Mouse (Mus musculus) CH12.LX (cell line): ENCODE data around the gene Fgd6. TPM values are rescaled to one million over a fixed set of nuclear protein-coding genes. Genes with fewer than 3 reads are reported as not detected.

ENCODE experiments used
- DNase-seq: peaks from one replicate; pipeline ENCODE4 v3.0.0-alpha.2; 2013; ENCODE audit errors: extremely low read depth
- H3K27ac ChIP-seq: 2 replicates; pipeline ENCODE4 v1.5.1; 2012; ENCODE audit warnings: low read depth, mild to moderate bottlenecking, control low read depth, moderate library complexity; ENCODE audit not compliant: insufficient read depth
- H3K27me3 ChIP-seq: replicated peaks from 2 replicates; pipeline ENCODE3; 2012; ENCODE audit warnings: inconsistent platforms
- H3K36me3 ChIP-seq, 2 experiments: replicated peaks in 1 of 2; 2 replicates each; pipeline versions ENCODE3 to v1.6.1; 2012; ENCODE audit warnings: inconsistent platforms in 1 of 2, low read length in 1 of 2, mild to moderate bottlenecking in 1 of 2, mixed read lengths in 1 of 2, moderate library complexity in 1 of 2; ENCODE audit not compliant: control insufficient read depth in 1 of 2, insufficient read depth in 1 of 2
- H3K4me1 ChIP-seq, 2 experiments: 2 replicates each; pipeline ENCODE4 v1.6.1; 2012; ENCODE audit warnings: inconsistent platforms in 1 of 2, moderate library complexity in 1 of 2; ENCODE audit not compliant: insufficient read depth in 2 of 2, control insufficient read depth in 1 of 2
- H3K4me2 ChIP-seq: 2 replicates; pipeline ENCODE4 v1.6.1; 2012; ENCODE audit warnings: low read depth, mild to moderate bottlenecking, control low read depth; ENCODE audit not compliant: poor library complexity, insufficient read depth, severe bottlenecking
- H3K4me3 ChIP-seq, 3 experiments: fragments of 150-350 bp in 1 of 3; sonication (generic) in 1 of 3; replicated peaks in 1 of 3; 2 replicates each; pipeline versions ENCODE3 to v1.5.1; 2011 to 2012; ENCODE audit warnings: low read depth in 2 of 3, low read length in 2 of 3, mild to moderate bottlenecking in 2 of 3, moderate library complexity in 2 of 3, control low read depth in 1 of 3, improper control_type of control experiment in 1 of 3, inconsistent platforms in 1 of 3, mixed read lengths in 1 of 3; ENCODE audit not compliant: poor library complexity in 1 of 3
- H3K79me2 ChIP-seq: replicated peaks from 2 replicates; pipeline ENCODE4 v1.6.1; 2012; ENCODE audit warnings: mild to moderate bottlenecking, moderate library complexity; ENCODE audit not compliant: control insufficient read depth, poor library complexity, insufficient read depth, severe bottlenecking; ENCODE audit errors: extremely low read depth
- H3K9ac ChIP-seq: 2 replicates; pipeline ENCODE4 v1.6.1; 2012; ENCODE audit warnings: low read depth, mild to moderate bottlenecking, control low read depth, moderate library complexity; ENCODE audit not compliant: insufficient read depth
- H3K9me3 ChIP-seq: replicated peaks from 2 replicates; pipeline ENCODE3; 2012; ENCODE audit warnings: low read length, inconsistent platforms, mixed read lengths
- BHLHE40 ChIP-seq: IDR thresholded peaks from 2 replicates; pipeline ENCODE4 v1.6.1; 2011; ENCODE audit warnings: mild to moderate bottlenecking, low read depth, low read length, improper control_type of control experiment
- CHD2 ChIP-seq: IDR thresholded peaks from 2 replicates; pipeline ENCODE4 v1.6.1; 2011; ENCODE audit warnings: low read length, improper control_type of control experiment
- CTCF ChIP-seq, 2 experiments: IDR thresholded peaks in 1 of 2; conservative IDR thresholded peaks in 1 of 2; 2 replicates each; pipeline ENCODE4 v1.5.1; 2011 to 2012; ENCODE audit warnings: low read depth in 2 of 2, low read length in 2 of 2, improper control_type of control experiment in 1 of 2, inconsistent platforms in 1 of 2, mild to moderate bottlenecking in 1 of 2, moderate library complexity in 1 of 2
- E2F4 ChIP-seq: IDR thresholded peaks from 2 replicates; pipeline ENCODE4 v1.6.1; 2011; ENCODE audit warnings: low read depth, low read length, improper control_type of control experiment; ENCODE audit not compliant: insufficient replicate concordance
- ELF1 ChIP-seq: IDR thresholded peaks from 2 replicates; pipeline ENCODE4 v1.6.1; 2014; ENCODE audit warnings: low read depth, mild to moderate bottlenecking, inconsistent platforms, low read length, improper control_type of control experiment
- ETS1 ChIP-seq: conservative IDR thresholded peaks from 2 replicates; pipeline ENCODE4 v1.6.1; 2012; ENCODE audit warnings: low read depth, mild to moderate bottlenecking, inconsistent platforms, low read length, improper control_type of control experiment, moderate library complexity
- GABPA ChIP-seq: IDR thresholded peaks from 2 replicates; pipeline ENCODE4 v1.6.1; 2012; ENCODE audit warnings: low read depth, low read length, improper control_type of control experiment, inconsistent platforms; ENCODE audit not compliant: insufficient replicate concordance
- HCFC1 ChIP-seq: IDR thresholded peaks from 2 replicates; pipeline ENCODE4 v1.6.1; 2012; ENCODE audit warnings: low read depth, mild to moderate bottlenecking, inconsistent platforms, low read length, improper control_type of control experiment
- JUND ChIP-seq: conservative IDR thresholded peaks from 2 replicates; pipeline ENCODE4 v1.6.1; 2011; ENCODE audit warnings: low read depth, low read length, improper control_type of control experiment
- MAZ ChIP-seq: IDR thresholded peaks from 2 replicates; pipeline ENCODE4 v1.6.1; 2012; ENCODE audit warnings: low read depth, mild to moderate bottlenecking, inconsistent platforms, low read length, improper control_type of control experiment, moderate library complexity
- MXI1 ChIP-seq: IDR thresholded peaks from 2 replicates; pipeline ENCODE4 v1.6.1; 2011; ENCODE audit warnings: mild to moderate bottlenecking, low read depth, low read length, improper control_type of control experiment
- MYC ChIP-seq: IDR thresholded peaks from 2 replicates; pipeline ENCODE4 v1.6.1; 2011; ENCODE audit warnings: low read depth, mild to moderate bottlenecking, improper control_type of control experiment, low read length
- PAX5 ChIP-seq: IDR thresholded peaks from 2 replicates; pipeline ENCODE4 v1.6.1; 2012; ENCODE audit warnings: low read length, inconsistent platforms, mixed read lengths
- RAD21 ChIP-seq: IDR thresholded peaks from 2 replicates; pipeline ENCODE4 v1.6.1; 2011; ENCODE audit warnings: low read depth, mild to moderate bottlenecking, low read length, improper control_type of control experiment, moderate library complexity
- ZC3H11A ChIP-seq: IDR thresholded peaks from 2 replicates; pipeline ENCODE4 v1.6.1; 2012; ENCODE audit warnings: low read depth, mild to moderate bottlenecking, inconsistent platforms, low read length, improper control_type of control experiment
- ZMIZ1 ChIP-seq: IDR thresholded peaks from 2 replicates; pipeline ENCODE4 v1.6.1; 2012; ENCODE audit warnings: low read depth, mild to moderate bottlenecking, inconsistent platforms, low read length, improper control_type of control experiment
- dilution Hi-C: fragments of 300-500 bp; cut with MboI; formaldehyde crosslinking; loops from 2 replicates; pipeline ENCODE4 v1.14.3; 2020; ENCODE audit warnings: low sequenced_read_pairs; ENCODE audit not compliant: extremely low pct_unique_long_range_greater_than_20kb, extremely low pct_ligation_motif_present
- in situ Hi-C: fragments of 300-500 bp; cut with MboI; formaldehyde crosslinking; loops from 3 replicates; pipeline ENCODE4 v1.14.3; 2019; ENCODE audit warnings: low sequenced_read_pairs, low pct_ligation_motif_present, low pct_unique_long_range_greater_than_20kb, mixed read lengths
- polyA plus RNA-seq: library from polyadenylated mRNA; unstranded; fragments of >175 nt; gene quantifications from 2 replicates; pipeline ENCODE4 v1.2.1, GENCODE M21; 2012; ENCODE audit warnings: low read depth; ENCODE audit not compliant: insufficient read length
- total RNA-seq, 2 experiments: library from RNA; depleted of rRNA; stranded (reverse); fragments of 300-350 nt in 1 of 2; fragments of >200 nt in 1 of 2; gene quantifications; 2 replicates each; pipeline ENCODE4 v1.2.3; 2012 to 2014

Gene Fgd6
- total and polyA plus RNA-seq, 3 experiments, result 3.3 to 7.2 (median 5.0) TPM

DNA sequence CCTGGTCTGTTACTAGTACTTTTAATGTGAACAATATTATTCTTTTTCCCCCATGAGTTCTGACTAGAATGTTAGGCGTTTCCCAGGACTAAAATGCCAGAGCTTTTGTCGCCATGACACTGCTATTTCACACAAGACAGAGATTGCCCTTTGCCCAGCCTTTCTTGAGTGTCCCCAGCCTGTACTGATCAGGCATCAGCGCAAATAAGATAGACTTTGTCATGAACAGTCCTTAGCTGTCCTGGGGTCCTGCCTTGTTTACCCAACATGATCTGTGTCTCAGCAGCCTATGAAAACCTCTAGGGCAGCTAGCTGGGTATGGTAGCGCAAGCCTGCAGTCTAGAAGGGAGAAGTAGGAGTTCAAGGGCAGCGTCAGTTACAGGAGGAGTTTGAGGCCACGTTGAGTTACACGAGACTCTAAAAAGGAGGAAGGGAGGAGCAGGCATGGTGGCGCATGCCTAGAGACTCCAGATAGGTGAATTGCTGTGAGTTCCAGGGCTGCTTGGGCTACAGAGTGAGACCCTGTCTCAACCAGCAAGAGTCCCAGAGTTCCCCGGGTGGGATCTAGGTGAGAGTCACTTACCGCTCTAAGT lies 103.2 kb downstream of the Fgd6 start:
- no peak overlapping the region for H3K4me2 ChIP-seq
- dilution Hi-C loops, result no loop called here
- no peaks in the 10 kb centered on the region for H3K79me2 ChIP-seq
- no peaks in the 10 kb centered on the region for H3K9me3 ChIP-seq
- H3K36me3 ChIP-seq, result peaks cover 53 to 84% of the 10 kb centered on the region in 2 experiments
- DNase-seq, result no peak
- H3K27me3 ChIP-seq, result no peaks in the 10 kb centered on the region
- TF ChIP-seq ZC3H11A (no peak), MYC (no peak)
- H3K9ac ChIP-seq, result no peak overlapping the region
- no peaks in the 10 kb centered on the region for H3K4me1 ChIP-seq
- in situ Hi-C loops, result no loop called here
- no peak overlapping the region for H3K27ac ChIP-seq
- H3K4me3 ChIP-seq, result no peak overlapping the region

- no peak for DNase-seq
- Histone ChIP-seq H3K27ac (no peak overlapping the region), H3K4me2 (no peak overlapping the region), H3K9me3 (no peaks in the 10 kb centered on the region), H3K36me3 (peaks cover 50 to 78% of the 10 kb centered on the region in 2 experiments), H3K9ac (no peak overlapping the region), H3K27me3 (no peaks in the 10 kb centered on the region), H3K4me1 (no peaks in the 10 kb centered on the region), H3K79me2 (no peaks in the 10 kb centered on the region), H3K4me3 (no peak overlapping the region)
- in situ Hi-C loops, result no loop called here
- dilution Hi-C loops, result no loop called here
- no peak for TF ChIP-seq CHD2
- TF ChIP-seq CTCF (conservative IDR thresholded peaks at IDR 0.05 in 1 of 2, IDR thresholded peaks at IDR 0.05 in 1 of 2; ENCODE audit: low read depth in 2 of 2, low read length in 2 of 2), result no peak
- no peak for TF ChIP-seq MXI1
- no peak for TF ChIP-seq E2F4
- no peak for TF ChIP-seq GABPA
- TF ChIP-seq HCFC1, result no peak
- TF ChIP-seq ZMIZ1, result no peak
- no peak for TF ChIP-seq JUND
- no peak for TF ChIP-seq RAD21
- TF ChIP-seq ELF1, result no peak
- TF ChIP-seq BHLHE40, result no peak
- no peak for TF ChIP-seq PAX5
- no peak for TF ChIP-seq ETS1
- no peak for TF ChIP-seq ZC3H11A
- TF ChIP-seq MAZ, result no peak
These were observed 104.6 kb downstream of the Fgd6 start for GRCm38 (mm10) chr10:94140227-94140931.
